Mouse (Mus musculus): Measurements from ENCODE around the gene Flnc. TPM values are rescaled to one million over a fixed set of nuclear protein-coding genes. Genes with fewer than 3 reads are reported as not detected.

Flnc gene
- polyA plus RNA-seq, 1 experiment from 2014 or later: 3.2 TPM

DNA sequence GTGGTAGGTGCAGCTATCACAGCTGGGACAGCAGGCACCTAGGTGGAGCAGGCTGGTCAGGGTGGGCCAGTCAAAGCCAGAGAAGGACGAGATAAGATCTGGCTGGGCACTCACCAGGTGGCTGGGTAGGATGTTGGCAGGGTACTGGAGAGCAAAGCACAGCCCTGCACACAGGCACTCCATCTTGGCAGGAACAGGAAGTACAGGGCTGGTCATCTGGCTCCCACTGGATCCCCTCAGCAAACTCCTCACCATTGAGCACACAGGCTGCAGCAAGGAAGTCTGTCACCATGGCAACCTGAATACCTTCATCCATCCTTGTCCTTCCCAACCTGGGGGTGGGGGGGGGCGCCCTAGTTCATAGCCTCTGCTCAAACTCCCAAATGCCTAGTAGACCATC is 64.7 kb downstream of the Flnc start:
- Histone ChIP-seq H3K4me3 (ENCODE audit: low read depth, low read length) (no peak overlapping the region), H3K27me3 (ENCODE audit: control insufficient read depth, insufficient read depth, low read length) (peaks cover 19% of the 10 kb centered on the region), H3K4me1 (ENCODE audit: control insufficient read depth, insufficient read depth, low read length) (no peaks in the 10 kb centered on the region), H3K9me3 (replicated peaks; ENCODE audit: control insufficient read depth, low read length) (no peaks in the 10 kb centered on the region), H3K27ac (replicated peaks; ENCODE audit: low read depth, low read length) (no peak overlapping the region), H3K4me2 (ENCODE audit: low read depth, low read length) (no peak overlapping the region), H3K9ac (replicated peaks; ENCODE audit: low read length) (no peak overlapping the region), H3K36me3 (replicated peaks; ENCODE audit: control insufficient read depth, insufficient read depth, low read depth, low read length) (no peaks in the 10 kb centered on the region; the same call in 1 of the 2 replicates)
- DNase-seq (ENCODE audit: low spot score): no peak
- ATAC-seq (replicated peaks; ENCODE audit: insufficient number of reproducible peaks, low FRiP score, low TSS enrichment, low read depth): no peak
- 40% methylated on average over 2 of the region's 2 CpGs for WGBS

DNA sequence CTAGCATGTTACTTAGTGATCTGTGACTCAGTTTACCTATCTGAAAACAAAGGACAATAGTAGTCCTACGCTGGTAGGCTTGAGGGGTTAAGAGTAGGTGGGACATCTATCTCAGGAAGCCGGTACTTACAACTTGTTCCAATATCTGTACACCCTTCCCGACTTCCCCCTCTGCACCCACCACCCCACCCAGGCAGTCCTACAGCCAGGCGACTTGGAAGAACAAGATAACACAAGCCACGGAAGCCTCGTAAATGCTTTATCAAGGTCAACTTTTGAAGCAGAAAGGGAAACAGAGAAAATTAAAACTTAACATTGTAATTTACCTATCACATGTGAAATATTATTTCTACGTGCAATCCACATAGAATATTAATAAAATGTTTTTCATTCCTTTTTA is 67.1 kb downstream of the Flnc start:
- WGBS: 91% methylated on average over 7 of the region's 7 CpGs
- Histone ChIP-seq H3K36me3 (replicated peaks; ENCODE audit: control insufficient read depth, insufficient read depth, low read depth, low read length) (no peaks in the 10 kb centered on the region; the same call in 1 of the 2 replicates), H3K27me3 (ENCODE audit: control insufficient read depth, insufficient read depth, low read length) (peaks cover 19% of the 10 kb centered on the region)

DNA sequence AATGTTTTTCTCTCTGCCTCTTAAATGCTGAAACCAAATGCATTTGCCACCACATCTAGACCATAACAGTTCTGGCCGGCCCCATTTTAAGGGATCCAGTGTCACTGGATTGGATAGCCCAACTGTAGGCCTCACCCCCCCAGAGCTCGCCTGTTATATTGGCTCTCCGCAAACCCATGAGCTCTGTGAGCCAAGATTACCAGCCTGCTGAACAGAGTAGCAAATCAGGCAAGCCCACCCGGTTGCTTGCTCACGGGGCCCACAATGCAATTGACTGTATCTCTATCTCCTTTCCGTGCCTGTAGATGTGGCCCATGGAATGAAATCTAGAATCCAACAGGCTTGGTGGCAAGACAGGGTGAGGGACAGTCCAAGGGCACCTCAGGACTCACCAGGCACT is 67.8 kb downstream of the Flnc start:
- H3K4me2 ChIP-seq (ENCODE audit: low read depth, low read length): no peak overlapping the region
- WGBS: 89% methylated on average over 6 of the region's 6 CpGs
- peaks cover 19% of the 10 kb centered on the region for H3K27me3 ChIP-seq (ENCODE audit: control insufficient read depth, insufficient read depth, low read length)

More for the DNA sequence above, 67.1 kb downstream of the Flnc start:
- ATAC-seq (replicated peaks; ENCODE audit: insufficient number of reproducible peaks, low FRiP score, low TSS enrichment, low read depth) (no peak), DNase-seq (ENCODE audit: low spot score) (no peak)
- H3K9ac ChIP-seq (replicated peaks; ENCODE audit: low read length): no peak overlapping the region
- no peak overlapping the region for H3K27ac ChIP-seq (replicated peaks; ENCODE audit: low read depth, low read length)
- H3K9me3 ChIP-seq (replicated peaks; ENCODE audit: control insufficient read depth, low read length): no peaks in the 10 kb centered on the region
- H3K4me2 ChIP-seq (ENCODE audit: low read depth, low read length): no peak overlapping the region
- no peak overlapping the region for H3K4me3 ChIP-seq (ENCODE audit: low read depth, low read length)
- H3K4me1 ChIP-seq (ENCODE audit: control insufficient read depth, insufficient read depth, low read length): no peaks in the 10 kb centered on the region

DNA sequence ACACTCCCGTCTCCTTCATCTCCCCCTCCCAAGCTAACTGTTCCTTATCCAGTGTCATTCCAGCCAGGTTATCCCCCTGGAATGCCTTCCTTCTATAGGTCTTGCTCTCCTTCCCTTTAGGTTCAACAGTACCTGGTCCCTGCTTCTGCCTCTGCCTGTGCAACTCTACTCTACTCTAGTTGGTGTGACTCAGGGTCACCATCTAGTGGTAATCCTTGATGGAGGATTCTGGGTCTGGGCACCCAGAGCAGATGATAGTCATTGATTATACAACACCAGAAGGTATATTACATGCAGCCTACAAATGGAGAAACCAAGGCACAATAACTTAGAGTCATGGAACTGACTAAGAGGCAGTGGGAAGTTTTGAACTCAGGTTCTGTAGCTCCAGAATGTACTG is 68.5 kb downstream of the Flnc start:
- no peak overlapping the region for H3K4me2 ChIP-seq (ENCODE audit: low read depth, low read length)

More for the DNA sequence above, 67.8 kb downstream of the Flnc start:
- Histone ChIP-seq H3K27ac (replicated peaks; ENCODE audit: low read depth, low read length) (no peak overlapping the region), H3K4me3 (ENCODE audit: low read depth, low read length) (no peak overlapping the region), H3K9me3 (replicated peaks; ENCODE audit: control insufficient read depth, low read length) (no peaks in the 10 kb centered on the region), H3K4me1 (ENCODE audit: control insufficient read depth, insufficient read depth, low read length) (no peaks in the 10 kb centered on the region), H3K36me3 (replicated peaks; ENCODE audit: control insufficient read depth, insufficient read depth, low read depth, low read length) (no peaks in the 10 kb centered on the region; the same call in 1 of the 2 replicates), H3K9ac (replicated peaks; ENCODE audit: low read length) (no peak overlapping the region)
- no peak for ATAC-seq (replicated peaks; ENCODE audit: insufficient number of reproducible peaks, low FRiP score, low TSS enrichment, low read depth)
- no peak for DNase-seq (ENCODE audit: low spot score)

DNA sequence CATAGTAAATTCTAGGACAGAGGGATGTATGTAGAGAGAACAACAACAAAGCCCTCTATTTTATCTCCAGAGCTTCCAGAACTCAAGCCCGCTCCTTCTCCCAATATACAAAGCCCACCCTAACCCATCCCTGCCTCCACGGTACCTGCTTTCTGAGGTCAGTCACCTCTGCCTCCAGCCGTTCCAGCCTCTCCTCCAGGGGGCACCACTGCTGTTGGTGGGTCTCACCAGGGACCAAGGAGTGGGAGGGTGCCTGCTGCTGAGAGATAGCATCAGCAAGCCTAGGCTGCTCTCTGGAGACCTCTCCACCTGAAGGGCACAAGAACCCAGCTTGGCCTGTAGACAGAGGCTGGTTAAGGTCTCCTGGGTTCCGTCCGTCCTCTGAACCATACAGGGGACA is 72.4 kb downstream of the Flnc start:
- H3K27me3 ChIP-seq (ENCODE audit: control insufficient read depth, insufficient read depth, low read length): no peaks in the 10 kb centered on the region; the same call in 1 of the 2 replicates
- no peak overlapping the region for H3K4me3 ChIP-seq (ENCODE audit: low read depth, low read length)
- H3K4me1 ChIP-seq (ENCODE audit: control insufficient read depth, insufficient read depth, low read length): no peaks in the 10 kb centered on the region
- H3K9me3 ChIP-seq (replicated peaks; ENCODE audit: control insufficient read depth, low read length): no peaks in the 10 kb centered on the region
- 80% methylated on average over 5 of the region's 5 CpGs for WGBS
- no peak overlapping the region for H3K4me2 ChIP-seq (ENCODE audit: low read depth, low read length)
- ATAC-seq (replicated peaks; ENCODE audit: insufficient number of reproducible peaks, low FRiP score, low TSS enrichment, low read depth) (no peak), DNase-seq (ENCODE audit: low spot score) (no peak)
- H3K36me3 ChIP-seq (replicated peaks; ENCODE audit: control insufficient read depth, insufficient read depth, low read depth, low read length): no peaks in the 10 kb centered on the region
- H3K27ac ChIP-seq (replicated peaks; ENCODE audit: low read depth, low read length): no peak overlapping the region
- no peak overlapping the region for H3K9ac ChIP-seq (replicated peaks; ENCODE audit: low read length)

More for the DNA sequence above, 68.5 kb downstream of the Flnc start:
- H3K9ac ChIP-seq (replicated peaks; ENCODE audit: low read length): no peak overlapping the region
- peaks cover 11% of the 10 kb centered on the region for H3K27me3 ChIP-seq (ENCODE audit: control insufficient read depth, insufficient read depth, low read length)
- H3K36me3 ChIP-seq (replicated peaks; ENCODE audit: control insufficient read depth, insufficient read depth, low read depth, low read length): no peaks in the 10 kb centered on the region; the same call in 1 of the 2 replicates
- DNase-seq (ENCODE audit: low spot score) (no peak), ATAC-seq (replicated peaks; ENCODE audit: insufficient number of reproducible peaks, low FRiP score, low TSS enrichment, low read depth) (no peak)
- WGBS: 83% methylated on average over 1 of the region's 1 CpGs
- H3K4me1 ChIP-seq (ENCODE audit: control insufficient read depth, insufficient read depth, low read length): no peaks in the 10 kb centered on the region
- H3K27ac ChIP-seq (replicated peaks; ENCODE audit: low read depth, low read length): no peak overlapping the region
- no peak overlapping the region for H3K4me3 ChIP-seq (ENCODE audit: low read depth, low read length)
- no peaks in the 10 kb centered on the region for H3K9me3 ChIP-seq (replicated peaks; ENCODE audit: control insufficient read depth, low read length)

DNA sequence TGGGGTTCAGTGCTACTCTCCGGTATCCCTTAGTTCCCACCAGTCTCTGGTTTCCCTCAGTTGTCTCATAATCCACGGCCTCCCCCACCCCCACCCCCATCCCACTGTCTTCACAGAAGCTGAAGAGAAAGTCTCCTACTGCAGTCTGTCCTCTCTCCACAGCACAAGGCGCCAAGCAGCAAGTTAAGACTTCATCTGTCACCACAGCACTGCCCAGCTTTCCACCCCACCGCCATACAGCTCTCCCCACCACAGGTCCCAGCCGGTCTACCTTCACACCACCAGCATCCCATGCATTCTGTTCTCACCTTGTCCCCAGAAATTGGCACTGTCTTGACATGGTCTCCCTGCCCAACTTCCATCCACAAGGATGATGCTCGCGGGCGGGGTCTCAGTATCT is 73.8 kb downstream of the Flnc start:
- peak overlapping the region; percentile 55 for H3K4me3 ChIP-seq (ENCODE audit: low read depth, low read length)
- H3K9ac ChIP-seq (replicated peaks; ENCODE audit: low read length): peak overlapping the region; percentile 77; the same call in 1 of the 2 replicates
- no peak for DNase-seq (ENCODE audit: low spot score)
- no peaks in the 10 kb centered on the region for H3K9me3 ChIP-seq (replicated peaks; ENCODE audit: control insufficient read depth, low read length)
- 19% methylated on average over 8 of the region's 8 CpGs for WGBS
- no peaks in the 10 kb centered on the region; the same call in 1 of the 2 replicates for H3K4me1 ChIP-seq (ENCODE audit: control insufficient read depth, insufficient read depth, low read length)
- no peak overlapping the region for H3K27ac ChIP-seq (replicated peaks; ENCODE audit: low read depth, low read length)
- peak overlapping the region; percentile 67 for H3K4me2 ChIP-seq (ENCODE audit: low read depth, low read length)
- ATAC-seq (replicated peaks; ENCODE audit: insufficient number of reproducible peaks, low FRiP score, low TSS enrichment, low read depth): peak; percentile 5; the same call in 1 of the 2 replicates
- H3K36me3 ChIP-seq (replicated peaks; ENCODE audit: control insufficient read depth, insufficient read depth, low read depth, low read length): no peaks in the 10 kb centered on the region
- H3K27me3 ChIP-seq (ENCODE audit: control insufficient read depth, insufficient read depth, low read length): no peaks in the 10 kb centered on the region; the same call in 1 of the 2 replicates

DNA sequence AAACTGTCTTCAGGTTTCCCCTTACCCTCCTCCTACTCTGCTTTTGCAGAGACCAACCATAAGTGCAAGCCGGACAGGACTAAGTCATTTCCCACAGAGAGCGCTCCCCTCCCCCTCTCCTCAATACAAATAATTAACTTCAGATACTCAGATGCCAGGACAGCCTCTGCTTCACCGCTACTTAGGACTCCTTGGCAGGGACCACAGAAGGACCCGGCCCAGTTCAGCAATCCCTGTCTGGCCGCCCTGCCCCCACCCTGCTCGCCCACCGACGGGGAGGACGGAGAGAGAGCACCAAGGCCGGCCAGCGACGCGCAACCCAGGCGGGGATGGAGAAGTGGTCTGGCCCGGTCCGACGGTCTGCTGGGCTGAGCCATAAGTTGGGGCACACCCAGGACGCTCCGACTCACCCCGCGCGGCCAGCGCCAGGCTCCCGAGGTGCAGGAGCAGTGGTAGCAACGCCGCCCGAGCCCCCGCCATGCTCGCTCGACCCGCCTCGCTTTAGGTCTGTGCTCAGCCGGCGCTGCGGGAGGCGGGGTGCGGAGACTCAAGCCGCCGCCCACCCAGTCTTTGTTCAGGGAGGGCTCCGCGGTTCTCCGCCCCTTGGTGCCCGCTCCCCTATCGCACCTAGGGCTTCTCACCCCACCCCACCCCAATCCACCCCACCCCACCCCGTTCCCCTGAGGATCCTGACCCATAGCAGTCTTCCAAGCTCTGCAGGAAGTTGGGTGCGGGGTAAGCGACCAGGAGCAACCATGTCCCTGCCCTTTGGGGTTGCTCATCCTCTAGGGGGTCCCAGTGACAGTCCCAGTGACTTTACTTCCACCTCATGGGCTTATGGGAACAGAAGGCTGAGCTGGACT is 74.6 kb downstream of the Flnc start, which contains the start of gene Kcp:
Gene Kcp (minus strand): TSS at position 506 of the 863 bp plus-strand sequence.
- ATAC-seq (replicated peaks; ENCODE audit: insufficient number of reproducible peaks, low FRiP score, low TSS enrichment, low read depth): peak; percentile 63; the same call in 1 of the 2 replicates
- Histone ChIP-seq H3K27me3 (ENCODE audit: control insufficient read depth, insufficient read depth, low read length) (no peaks in the 10 kb centered on the region; the same call in 1 of the 2 replicates), H3K27ac (replicated peaks; ENCODE audit: low read depth, low read length) (no peak within 1 kb of the TSS)

DNA sequence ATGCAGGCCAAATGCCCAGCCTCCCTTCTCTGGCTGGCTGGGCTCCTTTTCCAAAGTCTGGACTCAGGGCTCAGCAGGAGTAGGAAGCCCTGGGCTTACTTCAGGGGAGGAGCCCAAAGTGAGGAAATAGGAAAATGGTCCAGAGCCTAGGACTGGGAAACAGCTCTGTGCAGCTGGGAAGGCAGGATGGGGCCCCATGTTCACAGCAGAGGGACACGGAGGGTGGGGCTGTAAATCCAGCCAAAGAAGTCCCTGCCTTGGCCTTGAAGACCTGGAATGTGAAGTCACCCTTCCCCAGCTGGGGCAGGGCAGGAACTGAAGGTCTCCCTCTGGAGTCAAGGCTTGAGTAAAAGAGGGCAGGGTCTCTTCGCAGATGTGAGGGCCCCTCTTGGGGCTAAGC is 76.0 kb downstream of the Flnc start:
- ATAC-seq (replicated peaks; ENCODE audit: insufficient number of reproducible peaks, low FRiP score, low TSS enrichment, low read depth) (no peak), DNase-seq (ENCODE audit: low spot score) (peak; percentile 17)
- H3K9ac ChIP-seq (replicated peaks; ENCODE audit: low read length): 0 out of 2 replicates have a peak overlapping the region, but pooled peaks have one; percentile 22
- 14% methylated on average over 2 of the region's 2 CpGs for WGBS
- no peaks in the 10 kb centered on the region; the same call in 1 of the 2 replicates for H3K27me3 ChIP-seq (ENCODE audit: control insufficient read depth, insufficient read depth, low read length)
- H3K4me1 ChIP-seq (ENCODE audit: control insufficient read depth, insufficient read depth, low read length): no peaks in the 10 kb centered on the region; the same call in 1 of the 2 replicates
- H3K36me3 ChIP-seq (replicated peaks; ENCODE audit: control insufficient read depth, insufficient read depth, low read depth, low read length): no peaks in the 10 kb centered on the region
- H3K9me3 ChIP-seq (replicated peaks; ENCODE audit: control insufficient read depth, low read length): no peaks in the 10 kb centered on the region
- no peak overlapping the region for H3K4me3 ChIP-seq (ENCODE audit: low read depth, low read length)
- no peak overlapping the region for H3K27ac ChIP-seq (replicated peaks; ENCODE audit: low read depth, low read length)
- no peak overlapping the region for H3K4me2 ChIP-seq (ENCODE audit: low read depth, low read length)

More for the DNA sequence above, 74.6 kb downstream of the Flnc start, which contains the start of gene Kcp:
- Histone ChIP-seq H3K9me3 (replicated peaks; ENCODE audit: control insufficient read depth, low read length) (no peaks in the 10 kb centered on the region), H3K4me3 (ENCODE audit: low read depth, low read length) (peak within 1 kb of the TSS; percentile 55), H3K4me1 (ENCODE audit: control insufficient read depth, insufficient read depth, low read length) (no peaks in the 10 kb centered on the region; the same call in 1 of the 2 replicates), H3K36me3 (replicated peaks; ENCODE audit: control insufficient read depth, insufficient read depth, low read depth, low read length) (no peaks in the 10 kb centered on the region), H3K9ac (replicated peaks; ENCODE audit: low read length) (peak within 1 kb of the TSS; percentile 77), H3K4me2 (ENCODE audit: low read depth, low read length) (peak within 1 kb of the TSS; percentile 67)
- under 1% methylated on average over 47 of the region's 47 CpGs for WGBS
- peak; percentile 74 for DNase-seq (ENCODE audit: low spot score)
